Mouse (Mus musculus) T-cell, adult 2 months (primary cell): ENCODE results near the gene Foxo3.

Experiments used
- DNase-seq: peaks from one replicate; pipeline ENCODE4 v3.0.0; 2022; ENCODE audit warnings: low spot score

The Foxo3 gene

GRCm38 (mm10) chr10:42276507-42277345 lies at the start of gene Foxo3:
TSS of gene Foxo3 (minus strand) at chr10:42276755.
- DNase-seq = peak; percentile 91

DNA sequence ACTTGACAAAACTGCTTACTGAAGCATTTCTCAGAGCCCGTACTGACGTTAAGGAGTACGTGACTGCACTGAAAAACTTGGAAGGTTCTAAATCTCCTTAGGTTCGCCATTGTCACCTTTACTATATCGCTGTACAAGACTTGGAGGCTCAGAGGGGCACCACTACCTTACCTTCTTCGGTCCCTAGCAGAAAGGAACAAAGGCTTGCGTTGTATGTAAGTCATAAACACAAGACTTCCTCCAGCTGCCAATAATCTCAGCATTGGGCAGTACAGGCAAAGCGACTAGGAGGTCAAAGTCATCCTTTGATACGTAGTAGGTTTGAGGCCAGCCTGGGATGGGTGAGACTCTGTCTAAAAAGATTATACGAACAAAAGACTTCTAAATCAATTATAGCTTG lies 48.8 kb upstream of the Foxo3 start:
- DNase-seq = no peak

DNA sequence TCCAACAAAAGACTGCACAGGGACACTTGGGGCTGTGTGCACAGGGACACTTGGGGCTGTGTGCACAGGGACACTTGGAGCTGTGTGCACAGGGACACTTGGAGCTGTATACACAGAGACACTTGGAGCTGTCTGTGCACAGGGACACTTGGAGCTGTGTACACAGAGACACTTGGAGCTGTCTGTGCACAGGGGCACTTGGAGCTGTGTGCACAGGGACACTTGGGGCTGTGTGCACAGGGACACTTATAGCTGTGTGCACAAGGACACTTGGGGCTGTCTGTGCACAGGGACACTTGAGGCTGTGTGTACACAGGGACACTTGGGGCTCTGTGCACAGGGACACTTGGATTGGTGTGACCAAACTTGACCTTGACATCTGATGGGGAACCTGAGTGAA lies 47.4 kb upstream of the Foxo3 start:
- DNase-seq = no peak

GRCm38 (mm10) chr10:42313222-42313786 lies 36.7 kb upstream of the Foxo3 start:
- DNase-seq = no peak

GRCm38 (mm10) chr10:42312557-42312956 lies 36.0 kb upstream of the Foxo3 start:
- DNase-seq = no peak

GRCm38 (mm10) chr10:42308687-42308987 lies 32.1 kb upstream of the Foxo3 start:
- DNase-seq = no peak

DNA sequence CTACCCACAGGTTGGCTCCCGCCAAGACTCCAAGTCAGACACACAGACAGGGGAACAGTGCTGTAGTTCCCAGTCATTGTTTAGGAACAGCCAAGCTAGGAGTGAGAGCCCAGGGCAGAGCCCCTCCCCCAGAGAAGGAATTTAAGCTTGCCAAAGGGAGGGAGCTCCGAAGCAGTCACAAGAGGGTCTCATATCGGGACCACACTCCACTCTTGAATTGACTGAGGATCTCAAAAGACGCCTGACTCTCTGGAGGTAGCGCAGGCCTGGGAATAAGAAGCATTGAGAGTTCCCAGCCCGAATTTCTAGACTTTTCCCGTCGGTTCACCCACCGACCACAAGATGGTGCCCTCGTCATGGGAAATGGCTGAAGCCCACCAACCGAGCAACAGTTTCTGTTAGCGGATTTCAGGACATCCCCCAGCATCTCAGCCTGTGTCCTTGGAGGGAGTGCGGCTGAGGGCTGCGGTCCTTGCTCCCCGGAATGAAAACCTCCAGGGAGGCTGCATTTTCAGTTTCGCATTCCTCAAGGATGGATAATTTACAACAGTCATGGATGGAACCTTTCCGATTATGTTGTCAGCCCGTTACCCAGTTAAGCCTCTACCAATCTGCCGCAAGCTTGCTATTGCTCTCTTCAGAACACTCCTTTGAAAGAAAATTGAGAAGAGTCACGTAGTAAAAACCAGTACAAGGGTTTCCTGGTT lies 31.6 kb upstream of the Foxo3 start:
- peak; percentile 20 for DNase-seq

DNA sequence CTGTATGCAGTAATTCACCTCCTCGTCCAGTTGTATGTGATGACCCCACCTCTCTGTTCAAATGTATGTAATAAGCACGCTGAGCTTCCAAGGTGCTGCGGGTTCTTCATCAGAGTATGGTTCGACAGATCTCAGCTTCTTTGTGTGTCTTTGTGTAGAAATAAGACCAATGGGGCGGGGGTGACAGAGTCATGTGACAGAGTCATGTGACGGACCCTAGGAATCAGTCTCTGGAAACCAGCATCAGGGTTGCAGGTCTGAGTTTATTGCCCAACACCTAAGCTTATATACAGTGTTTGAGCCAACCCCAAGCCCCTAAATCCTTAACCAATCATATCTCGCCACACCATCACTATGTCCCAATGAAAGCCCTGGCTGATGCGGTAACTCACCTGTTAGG lies 29.9 kb upstream of the Foxo3 start:
- DNase-seq = no peak

DNA sequence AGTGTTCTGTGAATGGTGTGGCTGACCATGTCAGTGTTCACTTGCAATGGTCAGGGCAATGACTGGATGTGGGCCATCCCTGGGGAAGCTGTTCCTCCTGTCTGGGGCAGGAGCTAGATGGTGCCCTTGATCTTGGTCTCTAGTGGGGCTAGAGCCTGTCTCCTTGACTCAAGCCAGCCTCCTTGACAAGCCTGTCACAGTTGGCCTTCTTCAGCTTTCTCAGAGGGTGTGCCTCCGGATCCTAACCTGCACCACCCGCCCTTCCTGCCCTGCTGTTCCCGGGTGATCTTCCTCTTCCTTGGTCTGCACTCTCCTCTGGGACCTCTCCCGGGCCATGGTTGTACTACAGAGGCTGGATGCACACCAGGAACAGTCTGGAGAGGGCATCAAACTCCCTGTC lies 24.2 kb upstream of the Foxo3 start:
- DNase-seq = no peak

DNA sequence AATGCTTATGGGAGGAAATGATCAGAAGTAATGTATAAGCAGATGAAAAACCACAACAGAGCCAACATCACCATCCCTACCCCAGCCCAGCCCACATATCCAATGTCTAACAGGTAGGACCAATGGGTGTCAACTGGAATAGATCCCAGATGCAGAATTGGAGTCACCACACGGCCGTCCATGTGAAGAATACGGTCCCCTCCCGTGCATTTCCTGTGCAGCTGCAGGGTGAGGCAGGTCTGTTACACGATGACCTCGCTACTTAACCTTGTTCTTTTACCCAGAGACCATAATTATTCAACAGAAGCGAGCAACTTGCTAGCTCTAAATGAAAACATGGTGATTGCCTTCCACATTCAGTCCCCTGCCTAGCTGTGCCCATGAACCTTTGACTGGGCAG lies 23.4 kb upstream of the Foxo3 start:
- no peak for DNase-seq

DNA sequence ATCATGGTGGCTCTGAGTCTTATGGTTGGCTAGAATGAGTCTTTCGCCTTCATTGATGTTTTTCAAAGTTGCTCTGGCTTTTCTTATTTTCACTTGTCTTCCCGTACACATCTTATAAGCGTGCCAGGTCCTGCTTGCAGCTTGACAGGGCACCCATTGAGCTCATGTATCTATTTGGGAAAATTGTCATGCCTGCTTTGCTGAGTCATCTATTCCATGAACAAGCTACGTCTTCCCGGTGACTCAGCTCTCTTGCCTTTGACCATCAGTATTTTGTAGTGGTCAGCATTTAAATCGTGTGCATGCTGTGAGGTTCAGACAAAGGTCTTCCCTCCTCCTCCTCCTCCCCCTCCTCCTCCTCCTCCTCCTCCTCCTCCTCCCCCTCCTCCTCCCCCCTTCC lies 22.9 kb upstream of the Foxo3 start:
- DNase-seq = no peak

DNA sequence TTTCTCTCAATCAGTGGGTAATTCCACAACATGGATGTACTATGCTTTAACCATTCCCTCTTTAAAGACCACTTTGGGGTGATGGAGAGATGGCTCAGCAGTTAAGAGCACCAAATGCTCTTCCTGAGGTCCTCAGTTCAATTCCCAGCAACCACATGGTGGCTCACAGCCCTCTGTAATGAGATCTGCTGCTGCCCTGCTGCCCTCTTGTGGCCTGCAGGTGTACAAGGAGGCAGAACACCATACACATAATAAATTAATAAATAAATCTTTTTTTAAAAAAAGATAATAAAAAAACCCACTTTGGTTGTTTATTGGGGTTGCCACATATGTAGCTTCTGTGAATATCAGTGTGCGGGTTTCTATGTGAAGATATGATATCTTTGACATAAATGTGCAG lies 21.4 kb upstream of the Foxo3 start:
- DNase-seq = peak; percentile 8

DNA sequence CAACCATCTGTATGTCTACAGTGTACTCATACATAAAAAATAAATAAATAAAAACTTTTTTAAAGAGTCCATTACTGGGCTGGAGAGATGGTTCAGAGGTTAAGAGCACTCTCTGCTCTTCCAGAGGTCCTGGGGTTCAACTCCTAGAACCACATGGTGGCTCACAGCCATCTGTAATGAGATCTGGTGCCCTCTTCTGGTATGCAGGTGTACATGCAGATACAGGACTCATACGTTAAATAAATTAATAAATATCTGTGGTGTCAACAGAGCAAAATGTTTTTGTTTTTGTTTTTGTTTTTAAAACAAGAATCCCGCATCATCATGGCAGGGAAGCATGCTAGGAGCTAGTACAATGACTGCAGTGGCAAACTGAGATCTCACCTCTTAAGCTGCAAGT lies 20.6 kb upstream of the Foxo3 start:
- no peak for DNase-seq

GRCm38 (mm10) chr10:42296559-42296958 lies 20.0 kb upstream of the Foxo3 start:
- DNase-seq = no peak

GRCm38 (mm10) chr10:42295028-42295427 lies 18.5 kb upstream of the Foxo3 start:
- peak; percentile 46 for DNase-seq

- no peak for DNase-seq
Observed at GRCm38 (mm10) chr10:42294392-42294791, 17.8 kb upstream of the Foxo3 start.

DNA sequence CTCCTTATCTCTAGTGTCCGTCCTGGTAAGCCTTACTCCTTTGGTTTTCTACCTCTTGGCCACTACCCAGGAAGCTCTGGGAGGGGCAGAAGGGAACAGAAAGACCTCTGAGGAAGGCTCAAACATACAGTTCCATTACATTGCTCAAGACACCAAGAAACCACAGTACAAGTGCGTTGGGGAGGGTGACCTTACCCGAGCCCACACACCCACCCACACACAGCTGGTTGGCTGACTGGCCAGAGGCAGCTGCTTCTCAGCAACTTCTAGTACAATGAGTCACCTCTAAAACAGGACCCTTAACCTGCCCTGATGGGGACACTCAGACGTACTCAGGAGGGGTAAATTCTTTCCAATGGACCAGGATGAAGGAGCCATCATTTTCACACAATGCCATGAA lies 17.3 kb upstream of the Foxo3 start:
- DNase-seq = no peak

- peak; percentile 66 for DNase-seq
Observed at GRCm38 (mm10) chr10:42291360-42291759, 14.8 kb upstream of the Foxo3 start.

GRCm38 (mm10) chr10:42287666-42288065 lies 11.1 kb upstream of the Foxo3 start:
- no peak for DNase-seq

DNA sequence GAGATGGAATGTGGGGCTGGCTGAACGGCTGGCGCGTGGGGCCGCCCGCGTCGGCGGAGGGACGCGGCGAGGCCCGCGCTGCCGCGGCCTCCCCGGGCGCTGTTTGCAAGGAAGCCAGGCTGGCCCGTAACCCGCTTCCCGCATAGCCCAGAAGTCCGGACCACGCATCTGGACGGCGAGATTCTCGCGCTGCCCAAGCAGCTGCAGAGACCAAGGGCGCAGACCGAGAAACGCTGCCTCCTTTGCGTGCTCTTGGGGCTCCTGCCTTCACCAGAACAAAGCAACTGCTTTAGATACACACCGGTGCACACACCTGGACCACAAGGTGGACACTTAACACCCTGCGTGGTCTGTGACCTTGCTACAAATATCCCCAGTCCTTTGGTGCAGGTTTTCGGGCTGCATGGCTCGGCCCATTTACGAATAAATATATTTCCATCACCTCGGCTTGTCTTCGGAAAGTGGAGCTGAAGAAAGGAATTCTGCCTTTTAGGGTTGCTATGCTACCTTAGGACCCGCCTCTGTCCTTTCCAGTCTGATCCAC lies 1.8 kb upstream of the Foxo3 start:
- DNase-seq = no peak

DNA sequence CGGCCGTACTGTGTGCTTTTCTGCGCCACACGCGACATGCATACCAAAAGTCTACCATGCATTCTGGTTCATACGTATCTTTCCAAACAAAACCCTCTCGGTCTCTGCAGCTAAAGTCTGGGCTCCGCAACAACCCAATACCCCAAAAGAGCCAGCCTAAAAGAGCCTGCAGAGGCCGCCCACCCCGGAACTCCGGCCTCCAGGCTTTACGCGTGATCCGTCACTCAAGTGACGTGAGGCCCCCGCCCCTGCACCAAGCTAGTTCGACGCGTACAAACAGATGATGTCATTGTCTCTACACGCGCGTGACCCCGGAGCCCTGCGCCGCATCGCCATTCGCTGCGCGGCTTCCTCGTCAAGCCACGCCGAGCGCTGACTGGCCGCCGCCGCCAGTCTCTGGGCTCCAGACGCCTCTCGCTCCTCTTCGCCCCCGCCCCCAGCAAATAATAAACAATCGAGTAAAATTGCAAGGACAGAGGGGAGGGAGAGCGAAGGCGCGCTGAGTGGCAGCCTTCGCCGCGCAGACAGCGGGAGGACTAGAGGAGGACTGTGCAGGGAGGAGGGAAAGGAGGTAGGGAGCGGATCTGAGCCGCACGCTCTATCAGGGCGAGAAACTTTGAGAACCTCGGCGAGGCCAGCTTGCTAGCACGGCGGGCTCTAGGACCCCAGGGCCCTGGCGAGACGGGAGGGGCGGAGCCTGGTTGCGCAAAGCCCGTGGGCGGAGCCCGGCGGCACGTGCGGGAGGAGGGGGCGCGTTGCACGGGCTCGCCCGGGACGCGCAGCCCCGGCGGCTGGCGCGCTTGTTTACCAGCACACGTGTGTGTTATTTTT lies 1.1 kb upstream of the Foxo3 start:
- DNase-seq = peak; percentile 99

- peak; percentile 11 for DNase-seq
Observed at GRCm38 (mm10) chr10:42275871-42276501, 569 bp downstream of the Foxo3 start.
